Mouse (Mus musculus) kidney, adult 2 months (tissue): ENCODE data around the gene Ncmap.

Source experiments
- CTCF ChIP-seq: fragments of 200-500 bp; conservative IDR thresholded peaks from 2 replicates; pipeline ENCODE4 v1.5.1; 2011; ENCODE audit warnings: low read depth, mild to moderate bottlenecking, control low read depth, low read length, moderate library complexity, mixed read lengths; ENCODE audit not compliant: insufficient read depth, insufficient read length
- POLR2A ChIP-seq: fragments of 200-500 bp; IDR thresholded peaks from one replicate; pipeline ENCODE4 v1.6.1; 2011; ENCODE audit warnings: low read depth, low read length, control low read depth

DNA sequence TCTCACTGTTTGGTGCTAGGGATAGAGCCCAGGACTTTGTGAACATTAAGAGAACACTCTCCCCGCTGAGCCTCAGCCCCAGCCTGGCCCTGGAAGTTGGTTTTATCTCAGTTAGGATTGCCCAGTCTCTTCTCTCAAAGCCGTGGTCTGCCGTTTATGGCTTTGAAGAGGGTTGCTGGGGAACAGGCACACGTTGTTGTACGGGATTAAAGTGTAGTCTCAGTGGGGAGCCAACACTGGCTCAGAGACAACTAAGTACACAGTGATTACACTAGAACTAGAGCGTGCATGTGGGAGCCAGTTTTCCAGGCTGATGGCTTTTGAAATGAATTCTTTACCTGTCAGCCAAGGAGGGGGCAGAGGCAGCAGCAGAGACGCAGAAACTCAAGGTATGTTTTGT, 3.9 kb upstream of the Ncmap start:
- no peak for TF ChIP-seq CTCF
- TF ChIP-seq POLR2A, result no peak
